Mouse (Mus musculus) liver, adult 2 months (tissue): ENCODE measurements around the gene Slc39a11.

ENCODE experiments used
- CTCF ChIP-seq: fragments of 200-500 bp; IDR thresholded peaks from 2 replicates; pipeline ENCODE4 v1.5.1; 2011; ENCODE audit warnings: low read depth, low read length, control low read depth
- POLR2A ChIP-seq: fragments of 200-500 bp; IDR thresholded peaks from 2 replicates; pipeline ENCODE4 v1.6.1; 2011; ENCODE audit warnings: low read length, control low read depth; ENCODE audit not compliant: insufficient read depth; ENCODE audit errors: extremely low read depth

- TF ChIP-seq CTCF (no peak), POLR2A (no peak)
These were observed 224.0 kb downstream of the Slc39a11 start for GRCm38 (mm10) chr11:113425882-113426281.
